Comparison of ENCODE assay signal across 11 mouse cellular contexts in genomic region chr2:29677842-29678241, GRCm38 (mm10). TPM values are rescaled to one million over a fixed set of nuclear protein-coding genes. Genes with fewer than 3 reads are reported as not detected.
DNase-seq lines count a peak whose midpoint lies in the region; ATAC-seq lines count a peak whose summit lies in the region.
"Had no signal": no experiment of that assay in that cellular context is flagged by ENCODE, and none has a peak within 500 bp of the region (broad histone marks: within the 10 kb centered on the region; RNA-seq: fewer than 3 reads in every experiment).

No protein-coding gene starts in this region.

- H3K4me1 ChIP-seq in liver, embryonic 13.5 days (replicated peaks) = peaks cover 68% of the 10 kb centered on the region
- H3K4me1 ChIP-seq in stomach, embryonic 15.5 days = peaks cover 14% of the 10 kb centered on the region; the same call in 1 of the 2 replicates
- H3K4me1 ChIP-seq in hindbrain, embryonic 14.5 days (replicated peaks; ENCODE audit: control insufficient read depth, insufficient read depth, low read length) = no peaks in the 10 kb centered on the region

- peak overlapping the region; percentile 60; the same call in 1 of the 2 replicates for H3K27ac ChIP-seq in liver, embryonic 13.5 days
- H3K27ac ChIP-seq in stomach, embryonic 15.5 days = no peak overlapping the region
- no peak overlapping the region for H3K27ac ChIP-seq in hindbrain, embryonic 14.5 days
- H3K27ac ChIP-seq: heart, embryonic 10.5 days; layer of hippocampus, adult 2 months had no signal

- H3K9ac ChIP-seq in liver, embryonic 13.5 days = no peak overlapping the region
- no peak overlapping the region for H3K9ac ChIP-seq in stomach, embryonic 15.5 days
- no peak overlapping the region for H3K9ac ChIP-seq in hindbrain, embryonic 14.5 days

- no peak overlapping the region for H3K4me3 ChIP-seq in liver, embryonic 13.5 days (replicated peaks)
- H3K4me3 ChIP-seq in stomach, embryonic 15.5 days (replicated peaks) = no peak overlapping the region
- no peak overlapping the region for H3K4me3 ChIP-seq in hindbrain, embryonic 14.5 days (replicated peaks; ENCODE audit: low read length)
- H3K4me3 ChIP-seq: erythroblast, embryonic 14.5 days; heart, embryonic 10.5 days; layer of hippocampus, adult 2 months had no signal

- no peaks in the 10 kb centered on the region for H3K9me3 ChIP-seq in liver, embryonic 13.5 days (replicated peaks)
- no peaks in the 10 kb centered on the region for H3K9me3 ChIP-seq in stomach, embryonic 15.5 days
- H3K9me3 ChIP-seq in hindbrain, embryonic 14.5 days (ENCODE audit: control insufficient read depth, low read length) = no peaks in the 10 kb centered on the region
- H3K9me3 ChIP-seq: heart, embryonic 10.5 days had no signal

- 60% methylated on average over 5 of the region's 5 CpGs for WGBS in liver, embryonic 13.5 days (ENCODE audit: insufficient replicate concordance)
- WGBS in stomach, embryonic 15.5 days = 33% methylated on average over 5 of the region's 5 CpGs
- 79% methylated on average over 5 of the region's 5 CpGs for WGBS in hindbrain, embryonic 14.5 days

- DNase-seq in adrenal gland, postnatal 10 days = peak; percentile 50
- no peak for DNase-seq in adrenal gland, adult 8-10 months
- peak; percentile 29 to 32 for DNase-seq in kidney, postnatal 36 days
- no peak for DNase-seq in kidney, postnatal 10 days
- DNase-seq in liver, embryonic 13.5 days = no peak
- DNase-seq in hindbrain, embryonic 14.5 days (ENCODE audit: low spot score) = no peak
- DNase-seq in gastrocnemius, postnatal 25 days = no peak

- ATAC-seq in liver, embryonic 13.5 days (ENCODE audit: low read depth) = peak; percentile 82
- peak; percentile 65; the same call in 1 of the 2 replicates for ATAC-seq in stomach, embryonic 15.5 days (ENCODE audit: insufficient read depth, low FRiP score, low read depth)
- ATAC-seq in hindbrain, embryonic 14.5 days (ENCODE audit: low FRiP score) = no peak

- no peak overlapping the region for H3K4me2 ChIP-seq in liver, embryonic 13.5 days
- no peak overlapping the region for H3K4me2 ChIP-seq in stomach, embryonic 15.5 days
- H3K4me2 ChIP-seq in hindbrain, embryonic 14.5 days (replicated peaks) = no peak overlapping the region

- no peaks in the 10 kb centered on the region for H3K27me3 ChIP-seq in liver, embryonic 13.5 days
- no peaks in the 10 kb centered on the region for H3K27me3 ChIP-seq in stomach, embryonic 15.5 days (replicated peaks)
- H3K27me3 ChIP-seq in hindbrain, embryonic 14.5 days (ENCODE audit: control insufficient read depth, insufficient read depth, low read length) = no peaks in the 10 kb centered on the region

- peaks cover 8% of the 10 kb centered on the region; the same call in 1 of the 2 replicates for H3K36me3 ChIP-seq in liver, embryonic 13.5 days
- no peaks in the 10 kb centered on the region for H3K36me3 ChIP-seq in stomach, embryonic 15.5 days
- no peaks in the 10 kb centered on the region for H3K36me3 ChIP-seq in hindbrain, embryonic 14.5 days (replicated peaks; ENCODE audit: control insufficient read depth, insufficient read depth)

RNA-seq across cellular contexts. Expression of gene Rapgef1, which starts 58.3 kb away (rescaled TPM):
- 10 to 100 TPM; 58.5 to 66.5 TPM for total RNA-seq in adrenal gland, postnatal 10 days (2021)
- total RNA-seq in adrenal gland, adult 8-10 months (2022) = 10 to 100 TPM; 48.7 to 53.6 (median 52.8) TPM
- polyA plus RNA-seq in liver, embryonic 13.5 days (2015; fragmentation: Nextera tagmentation; extraction: Ambion mirVana) = 5.3 and 5.4 TPM in 2 replicates
- 12.7 and 14.5 TPM in 2 replicates for polyA plus RNA-seq in stomach, embryonic 15.5 days (2015; fragmentation: Nextera tagmentation; extraction: Ambion mirVana)
- 19.9 and 22.3 TPM in 2 replicates for polyA plus RNA-seq in hindbrain, embryonic 14.5 days (2014; fragmentation: Nextera tagmentation; extraction: Ambion mirVana)
- total RNA-seq in gastrocnemius, postnatal 25 days (2021) = 100 to 1,000 TPM; 102 to 112 TPM

Comparison
In these comparisons a context has a peak if more than half of its experiments do, and no peak if none do; other contexts are left out.
1. DNase-seq: peak in adrenal gland, postnatal 10 days (single experiment) and kidney, postnatal 36 days (2 of 2); none in adrenal gland, adult 8-10 months (single experiment), kidney, postnatal 10 days (single experiment), liver, embryonic 13.5 days (single experiment), hindbrain, embryonic 14.5 days (single experiment) and gastrocnemius, postnatal 25 days (single experiment).